Mouse (Mus musculus) urinary bladder, postnatal 25 days (tissue): ENCODE data around the gene Acvr1.

ENCODE experiments used
- DNase-seq: peaks from one replicate; pipeline ENCODE4 v3.0.0; 2022; ENCODE audit warnings: low spot score

Acvr1 gene

DNA sequence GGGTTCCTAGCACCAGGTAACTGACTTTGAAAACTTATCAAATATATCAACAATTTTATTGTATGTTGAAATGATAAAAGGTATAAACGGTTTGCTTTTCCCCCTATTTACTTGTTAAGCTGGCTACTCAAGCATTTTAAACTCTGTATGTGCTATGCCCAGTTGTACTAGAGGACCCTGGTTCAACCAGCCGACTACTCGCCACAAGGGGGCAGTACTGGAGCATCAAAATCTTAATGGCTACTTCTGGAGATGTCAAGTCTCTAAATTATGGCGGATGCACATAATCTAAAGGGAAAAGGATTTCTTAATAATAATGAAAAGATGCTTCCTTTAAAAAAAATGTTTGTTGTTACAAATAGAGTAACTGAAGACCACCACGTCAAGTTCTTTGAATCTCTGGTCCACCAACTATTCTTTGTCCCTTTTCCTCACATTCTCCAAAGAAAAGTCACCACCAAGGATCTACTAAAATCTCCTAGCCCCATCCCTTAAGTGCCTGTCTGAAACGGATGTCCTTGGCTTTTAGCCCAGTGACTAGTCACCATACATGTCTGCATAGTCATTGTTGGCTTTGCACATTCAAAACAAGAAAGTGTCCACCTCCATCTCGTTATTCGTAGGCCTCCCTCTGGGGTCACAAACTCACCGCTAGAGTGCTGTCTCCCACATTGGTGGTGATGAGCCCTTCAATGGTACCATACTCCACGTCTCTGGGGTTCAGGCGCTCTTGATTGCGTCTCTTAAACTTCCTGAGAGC lies 89.8 kb downstream of the Acvr1 start:
- peak; percentile 86 for DNase-seq

DNA sequence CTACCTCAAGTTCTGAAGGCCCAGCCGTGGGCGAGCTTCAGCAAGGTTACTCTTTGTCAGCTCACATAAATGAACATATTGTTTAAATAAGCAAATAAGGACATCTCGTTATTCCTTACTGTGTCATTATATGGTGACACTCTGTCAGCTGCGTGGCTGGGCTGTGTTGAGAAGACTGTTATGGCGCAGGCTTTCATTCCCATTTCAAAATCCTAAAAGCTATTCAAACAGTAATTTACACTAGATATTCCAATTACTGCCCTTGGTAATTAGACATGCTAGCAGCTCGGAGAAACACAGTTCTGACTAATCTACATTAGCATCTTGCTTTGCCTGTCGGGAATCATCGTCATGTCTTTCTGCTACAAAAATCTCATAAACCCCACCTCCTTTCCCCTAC lies 91.4 kb downstream of the Acvr1 start:
- no peak for DNase-seq

DNA sequence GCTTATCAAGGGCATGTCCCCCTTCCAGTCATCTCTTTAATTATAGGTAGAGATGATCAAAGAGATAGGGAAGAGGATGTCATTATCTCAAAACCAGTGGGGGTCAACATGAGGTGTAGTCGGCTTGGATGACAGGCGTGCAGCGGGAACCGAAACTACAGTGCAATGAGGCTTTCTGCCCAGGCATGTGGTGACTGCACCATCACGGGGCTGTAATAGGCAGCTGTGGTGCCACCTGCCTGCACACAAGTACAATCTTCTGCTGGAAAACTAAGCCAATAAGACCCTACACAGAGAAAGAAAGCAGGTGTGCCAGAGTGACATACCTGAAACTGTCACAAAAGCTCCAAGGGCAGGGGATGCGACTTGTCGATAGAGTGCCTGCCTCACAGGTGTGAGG lies 96.7 kb downstream of the Acvr1 start:
- no peak for DNase-seq

DNA sequence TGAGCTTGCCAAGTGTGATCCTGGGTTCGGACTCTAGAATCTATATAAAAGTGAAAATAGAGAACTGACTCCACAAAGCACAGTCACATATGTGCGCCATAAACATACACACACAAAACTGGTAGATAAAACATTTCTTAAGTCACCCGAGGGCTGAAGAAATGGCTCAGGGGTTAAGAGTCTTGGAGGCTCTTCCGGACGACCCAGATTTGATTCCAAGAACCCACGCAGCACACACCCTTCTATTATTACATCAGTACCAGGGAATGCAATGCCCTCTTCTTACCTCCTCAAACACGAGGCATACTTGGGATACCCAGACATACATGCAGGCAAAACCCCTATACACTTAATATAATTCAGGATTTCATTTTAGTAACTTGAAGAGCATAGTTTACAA lies 97.1 kb downstream of the Acvr1 start, which contains the start of gene Gm17409:
TSS of gene Gm17409 (plus strand) at position 301 of the 400 bp plus-strand sequence.
- DNase-seq: no peak

DNA sequence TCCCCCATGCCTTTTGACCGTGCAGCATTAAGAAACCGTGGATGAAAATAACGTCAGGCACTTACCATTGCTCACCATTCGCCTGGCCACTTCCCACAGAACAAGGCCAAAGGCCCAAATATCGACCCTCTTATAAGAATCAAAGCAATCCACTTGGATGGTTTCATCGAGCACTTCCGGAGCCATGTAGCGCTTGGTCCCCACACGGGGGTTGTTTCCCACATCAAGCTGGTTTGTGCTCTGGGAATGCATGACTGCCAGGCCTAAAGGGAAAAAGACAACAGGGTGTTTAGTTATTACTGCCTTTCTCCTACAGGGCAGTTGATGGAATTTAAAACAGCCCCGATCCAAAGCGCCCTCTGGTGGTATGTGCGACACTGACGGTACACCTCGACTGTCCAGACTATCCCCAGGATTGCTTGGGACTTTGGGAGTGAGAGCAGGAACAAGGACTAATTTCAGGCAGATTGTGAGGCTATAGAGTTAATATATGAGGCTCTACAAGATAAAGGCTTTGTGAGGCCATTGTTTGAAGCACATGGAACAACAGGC lies 108.1 kb downstream of the Acvr1 start:
- peak; percentile 28 for DNase-seq

DNA sequence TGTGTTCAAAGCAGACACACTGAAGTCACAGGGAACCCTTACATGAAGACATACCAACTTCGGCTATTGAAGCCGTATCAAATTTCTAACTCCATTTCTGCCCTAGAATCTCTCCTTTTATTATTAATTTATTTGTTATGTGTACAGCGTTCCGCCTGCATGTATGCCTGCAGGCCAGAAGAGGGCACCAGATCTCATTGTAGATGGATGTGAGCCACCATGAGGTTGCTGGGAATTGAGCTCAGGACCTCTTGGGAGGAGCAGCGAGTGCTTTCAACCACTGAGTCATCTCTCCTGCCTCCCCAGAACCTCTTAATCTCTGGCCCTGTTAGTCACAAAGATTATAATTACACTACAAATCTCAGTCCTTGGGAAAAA lies 109.5 kb downstream of the Acvr1 start:
- no peak for DNase-seq

DNA sequence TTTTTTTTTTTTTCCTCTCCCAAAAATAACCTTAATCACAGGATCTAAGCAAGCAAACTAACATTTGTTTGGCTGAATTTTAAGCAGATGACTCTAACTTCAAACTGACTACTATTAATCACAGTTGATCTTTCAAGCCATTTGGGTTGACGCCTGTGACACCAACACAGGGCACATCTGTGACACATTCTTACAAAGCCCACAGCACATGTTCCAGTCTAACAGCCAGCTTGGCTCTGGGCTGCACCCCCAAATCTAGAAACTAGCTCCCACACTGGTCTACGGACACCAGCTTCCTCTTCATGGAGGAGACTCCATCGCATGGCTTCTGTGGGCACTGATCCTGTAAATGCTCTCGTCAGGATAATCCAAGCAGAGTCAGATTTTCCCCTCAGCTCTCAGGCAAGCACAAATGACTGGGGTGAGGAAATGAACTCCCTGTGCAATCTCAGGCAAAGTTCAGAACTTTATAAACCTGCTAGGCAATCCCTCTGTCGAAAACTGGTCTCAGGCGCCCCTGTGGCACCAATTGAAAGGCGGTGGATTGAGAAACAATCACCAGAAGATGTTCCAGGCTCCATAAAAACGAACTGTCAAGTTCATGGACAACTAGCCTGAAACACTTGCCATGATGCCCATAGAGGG lies 110.0 kb downstream of the Acvr1 start:
- no peak for DNase-seq

DNA sequence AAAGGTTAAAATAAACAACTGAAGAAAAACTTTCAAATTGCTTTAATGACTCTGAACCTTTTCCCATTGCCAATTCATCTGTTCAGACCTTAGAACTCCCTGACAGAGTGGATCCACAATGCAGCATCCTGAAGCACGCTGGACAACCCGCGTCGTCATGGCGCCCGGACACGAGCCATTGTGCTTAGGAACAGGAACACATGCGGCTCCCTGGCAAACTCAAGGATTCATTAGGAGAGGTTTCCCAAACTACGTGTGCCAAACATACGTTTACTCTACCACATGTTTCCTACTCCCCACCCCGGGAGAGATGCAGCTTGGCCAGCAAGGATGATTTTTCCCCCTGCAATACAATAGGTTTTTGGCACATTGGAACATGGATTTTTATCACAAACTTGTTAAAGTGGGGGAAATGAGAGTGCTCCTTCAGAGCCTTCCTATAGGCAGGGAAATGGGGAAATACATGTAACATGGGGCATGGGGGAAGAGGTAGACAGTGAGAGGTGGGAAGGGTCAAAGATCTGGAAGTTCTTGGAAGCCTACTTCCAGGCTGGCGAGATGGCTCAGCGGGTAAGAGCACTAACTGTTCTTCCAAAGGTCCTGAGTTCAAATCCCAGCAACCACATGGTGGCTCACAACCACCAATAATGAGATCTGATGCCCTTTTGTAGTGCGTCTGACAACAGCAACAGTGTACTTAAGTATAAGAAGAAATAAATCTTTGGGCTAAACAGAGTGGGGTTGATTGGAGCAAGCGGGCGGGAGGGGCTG lies 112.7 kb downstream of the Acvr1 start:
- DNase-seq: no peak

DNA sequence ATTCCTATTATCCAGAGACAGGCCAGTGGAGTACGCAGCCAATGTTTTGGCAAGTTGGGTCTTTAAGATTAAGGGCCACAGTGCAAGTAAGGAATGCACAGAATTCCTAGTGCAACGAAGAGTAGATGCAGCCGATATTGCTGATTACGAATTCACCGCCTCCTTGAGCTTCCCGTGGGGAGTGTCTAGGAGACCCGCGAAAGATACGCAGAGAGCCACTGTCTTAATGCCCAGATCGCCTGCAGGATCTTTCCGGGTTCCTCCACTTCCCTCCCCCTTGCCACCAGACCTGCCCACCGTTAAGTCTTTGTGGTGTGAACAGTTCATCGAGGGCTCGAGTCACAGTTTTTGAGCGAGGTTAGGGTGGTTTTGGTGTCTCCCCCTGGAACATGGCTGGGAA lies 120.0 kb downstream of the Acvr1 start:
- no peak for DNase-seq

DNA sequence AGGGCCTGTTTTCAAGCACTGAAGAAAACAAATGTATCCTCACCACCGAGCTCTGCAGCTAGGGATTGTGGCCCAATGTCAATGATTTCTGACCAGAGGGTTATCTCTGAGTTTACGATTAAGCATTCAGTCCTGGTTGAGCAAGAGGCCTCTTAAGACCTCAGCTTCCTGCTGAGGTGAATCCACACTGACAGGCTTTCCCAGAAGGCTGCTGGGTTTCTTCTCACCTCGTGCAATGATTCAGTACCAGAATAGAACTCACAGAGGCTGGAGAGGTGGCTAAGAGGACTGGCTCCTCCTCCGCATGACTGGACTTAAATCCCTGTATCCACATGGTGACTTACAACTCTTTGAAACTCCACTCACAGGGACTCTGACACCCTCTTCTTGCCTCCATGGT lies 123.8 kb downstream of the Acvr1 start:
- no peak for DNase-seq

DNA sequence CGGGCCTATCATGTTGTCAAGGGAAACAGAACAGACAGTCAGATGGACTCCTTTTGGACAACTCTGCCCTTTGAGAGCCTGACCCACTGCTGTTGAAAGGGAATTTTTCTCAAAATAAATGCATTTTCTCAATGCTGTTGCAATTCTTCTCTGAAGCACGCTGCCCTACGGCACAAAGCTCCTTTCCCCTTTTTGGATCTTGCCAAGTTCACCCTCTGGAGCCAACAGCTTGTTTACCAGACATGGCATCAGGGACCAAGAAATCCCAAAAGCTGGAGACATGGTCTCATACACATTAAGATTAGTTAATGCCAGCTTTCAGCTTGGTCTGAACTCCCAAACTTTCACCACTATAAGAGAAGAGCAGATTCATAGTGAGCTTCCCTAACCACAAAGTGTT lies 130.0 kb downstream of the Acvr1 start:
- DNase-seq: no peak

DNA sequence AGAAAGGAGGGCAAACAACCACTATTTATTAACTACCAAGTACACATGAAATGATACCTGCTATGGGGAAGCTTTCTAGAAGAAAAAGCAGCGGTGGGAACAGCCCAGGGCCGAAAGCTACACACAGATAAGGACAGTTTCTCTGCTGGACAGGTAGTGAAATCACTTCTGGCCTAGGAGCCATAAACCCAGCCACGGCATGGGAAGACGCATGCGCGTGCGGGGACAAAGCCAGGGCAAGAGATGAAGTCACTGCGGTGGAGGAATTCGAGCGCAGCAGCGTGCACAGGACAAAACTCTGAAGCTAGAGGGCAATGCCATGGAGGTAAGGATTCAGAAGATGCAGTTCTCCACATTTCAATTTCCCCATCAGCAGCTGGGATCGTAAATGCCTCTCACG lies 131.4 kb downstream of the Acvr1 start:
- no peak for DNase-seq

DNA sequence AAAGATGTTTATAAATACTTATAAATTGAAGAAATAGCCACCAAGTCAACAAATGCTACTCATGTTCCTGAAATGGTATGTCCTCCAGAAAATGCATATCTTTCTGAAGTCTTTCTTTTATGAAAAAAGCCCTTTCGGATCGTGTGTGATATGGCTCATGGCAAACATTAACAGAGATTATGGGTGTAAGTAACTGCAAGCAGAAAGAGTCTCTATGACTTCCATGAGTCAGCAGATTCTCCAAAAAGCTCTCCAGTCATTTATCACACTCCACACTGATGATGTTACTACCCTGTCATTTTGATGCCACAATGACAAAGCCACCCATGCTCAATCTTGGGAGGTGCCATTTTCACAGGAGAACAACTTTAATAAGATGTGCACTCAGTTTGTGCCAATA lies 132.5 kb downstream of the Acvr1 start:
- DNase-seq: no peak

DNA sequence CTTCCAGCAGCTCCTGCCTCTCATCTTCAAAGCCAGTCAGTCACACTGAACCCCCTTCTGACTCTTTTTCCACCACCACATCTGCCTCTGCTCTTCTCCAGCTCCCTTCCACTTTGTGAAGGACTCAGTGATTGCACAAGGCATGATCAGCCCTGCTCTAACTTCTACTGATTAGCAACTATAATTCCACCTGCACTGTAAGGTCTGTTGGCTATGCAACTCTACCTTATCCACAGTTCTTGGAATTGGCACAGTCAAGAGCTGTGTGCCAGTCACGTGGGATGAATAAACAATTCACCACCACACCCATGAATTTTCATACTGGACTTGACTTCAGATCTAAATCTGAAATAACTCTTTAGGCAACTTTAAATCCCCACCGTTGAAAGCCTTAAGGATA lies 133.6 kb downstream of the Acvr1 start:
- no peak for DNase-seq

DNA sequence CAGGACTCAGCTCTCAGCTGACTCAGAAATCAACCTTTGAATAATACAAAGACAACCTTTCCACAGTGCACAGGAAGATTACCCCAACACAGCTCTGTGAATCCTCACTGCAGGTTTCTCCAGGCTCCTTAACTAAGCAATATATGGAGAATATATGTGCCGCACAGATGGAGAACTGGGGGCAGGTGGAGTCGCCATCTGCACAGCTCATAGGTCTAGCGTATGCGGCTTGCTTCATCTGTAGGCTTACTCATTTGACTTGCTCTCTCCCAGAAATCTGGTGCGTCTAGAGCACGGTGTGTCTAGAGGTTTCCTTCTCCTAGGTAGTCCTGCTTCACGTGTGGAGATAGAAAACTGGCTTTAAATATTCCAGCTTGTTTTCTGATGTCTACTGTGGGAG lies 134.7 kb downstream of the Acvr1 start:
- DNase-seq: no peak

DNA sequence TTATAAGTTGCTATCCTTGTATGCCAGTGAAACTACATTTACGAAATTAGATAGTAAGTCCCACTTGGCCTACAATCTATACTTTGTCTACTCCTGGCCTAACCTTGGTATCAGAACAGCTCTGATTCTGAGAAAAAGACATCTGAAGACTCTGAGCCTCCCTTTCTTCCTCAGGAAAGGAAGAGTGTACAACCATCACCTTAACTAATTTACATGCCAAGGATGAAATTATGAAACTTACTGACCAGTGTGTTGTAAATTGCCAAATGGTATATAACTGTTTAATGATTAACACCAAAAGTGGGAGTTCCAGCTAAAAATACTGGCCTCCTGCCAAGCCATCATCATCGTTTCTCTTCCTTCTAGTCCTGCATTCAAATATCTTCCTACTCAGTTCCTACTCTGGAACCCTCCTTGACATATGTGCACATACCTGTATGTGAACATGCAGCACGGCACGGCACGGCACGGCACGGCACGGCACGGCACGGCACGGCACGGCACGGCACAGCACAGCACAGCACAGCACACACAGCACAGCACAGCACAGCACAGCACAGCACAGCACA lies 141.4 kb downstream of the Acvr1 start:
- DNase-seq: no peak

DNA sequence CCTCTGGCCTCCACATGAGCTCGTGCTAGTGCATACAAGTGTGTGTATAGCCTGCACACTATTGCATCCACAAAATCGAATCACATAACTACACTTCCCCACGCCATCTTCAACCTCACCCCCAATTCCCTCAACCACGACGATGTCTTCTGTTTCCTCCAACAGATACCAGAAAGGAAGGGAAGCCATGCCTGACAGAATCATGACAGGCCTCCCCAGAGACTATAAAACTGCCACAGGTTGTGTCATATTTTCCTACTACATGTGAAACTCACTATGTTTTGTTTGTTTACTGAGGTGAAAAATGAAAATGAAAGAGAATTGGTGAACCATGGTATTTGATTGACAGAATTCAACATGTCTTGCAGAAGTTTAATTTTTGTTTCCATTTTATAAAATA lies 143.6 kb downstream of the Acvr1 start:
- DNase-seq: no peak

DNA sequence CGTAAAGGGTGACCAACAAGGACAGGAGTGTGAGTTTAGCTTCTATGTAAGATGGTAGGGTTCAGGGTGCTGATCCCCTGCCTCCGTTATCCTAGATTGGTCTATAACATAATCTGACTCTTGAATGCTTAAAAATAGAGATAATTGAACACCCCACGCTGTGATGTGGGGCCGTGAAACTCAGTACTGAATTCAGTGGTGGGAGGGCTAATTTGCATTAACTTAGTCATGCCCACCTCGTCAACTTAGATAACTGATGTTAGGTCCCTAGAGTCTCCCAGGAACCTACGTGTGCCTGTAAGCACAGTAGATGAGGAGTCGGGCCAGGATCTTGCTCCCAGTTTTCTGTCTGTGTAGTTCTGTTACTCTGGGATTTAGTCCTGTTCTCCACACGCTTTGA lies 147.4 kb downstream of the Acvr1 start:
- DNase-seq: no peak

DNA sequence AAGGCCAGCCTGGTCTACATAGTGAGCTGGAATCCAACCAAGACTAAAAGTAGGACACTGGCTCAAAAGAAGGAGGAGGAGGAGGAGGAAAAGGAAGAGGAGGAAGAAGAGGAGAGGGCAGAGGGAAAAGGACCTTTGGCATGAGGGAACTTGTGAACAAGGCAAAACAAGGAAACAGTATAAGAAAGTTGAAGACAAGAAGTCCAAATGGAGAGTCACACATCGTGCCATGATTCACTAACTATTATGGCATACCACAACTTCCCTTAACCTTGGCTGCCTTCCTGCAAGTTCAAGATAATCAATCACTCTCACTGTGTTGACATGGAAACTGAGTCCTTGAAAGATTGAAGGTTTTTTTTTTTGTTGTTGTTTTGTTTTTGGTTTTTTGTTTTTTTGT lies 148.8 kb downstream of the Acvr1 start:
- DNase-seq: no peak

DNA sequence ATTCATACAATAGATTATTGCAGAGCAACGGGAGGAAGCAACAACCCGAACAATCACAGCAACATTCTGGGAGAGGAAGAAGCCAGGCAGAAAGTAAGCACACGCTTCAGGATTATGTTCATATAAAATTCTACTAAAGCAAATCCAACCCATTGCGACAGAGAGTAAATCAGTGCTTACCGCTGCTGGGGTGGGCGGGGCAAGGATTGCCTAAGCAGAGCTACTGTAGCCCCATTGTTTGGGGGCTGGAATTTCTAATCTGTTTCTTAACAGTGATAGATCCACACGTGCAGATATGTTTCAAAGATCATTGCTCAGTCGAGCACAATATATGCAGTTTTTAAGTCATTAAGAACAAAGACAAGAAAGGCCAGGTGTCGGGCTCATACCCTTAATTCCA lies 149.3 kb downstream of the Acvr1 start:
- no peak for DNase-seq

DNA sequence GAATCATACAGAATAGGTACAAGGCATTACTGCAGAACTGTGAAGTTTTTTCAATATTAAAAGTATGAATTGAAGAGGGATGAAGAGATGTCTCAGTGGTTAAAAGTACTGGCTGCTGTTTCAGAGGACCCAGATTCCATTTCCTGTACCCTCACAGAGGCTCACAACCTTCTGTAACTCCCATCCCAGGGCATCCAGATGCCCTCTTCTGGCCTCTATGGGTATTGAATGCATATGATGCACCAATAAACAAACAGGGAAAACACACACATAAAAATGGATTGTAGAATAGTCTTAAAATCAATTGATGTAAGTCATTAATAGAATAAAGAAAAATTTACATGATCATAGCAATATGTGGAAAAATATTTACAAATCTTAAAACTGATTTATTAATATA lies 151.9 kb downstream of the Acvr1 start:
- DNase-seq: no peak

DNA sequence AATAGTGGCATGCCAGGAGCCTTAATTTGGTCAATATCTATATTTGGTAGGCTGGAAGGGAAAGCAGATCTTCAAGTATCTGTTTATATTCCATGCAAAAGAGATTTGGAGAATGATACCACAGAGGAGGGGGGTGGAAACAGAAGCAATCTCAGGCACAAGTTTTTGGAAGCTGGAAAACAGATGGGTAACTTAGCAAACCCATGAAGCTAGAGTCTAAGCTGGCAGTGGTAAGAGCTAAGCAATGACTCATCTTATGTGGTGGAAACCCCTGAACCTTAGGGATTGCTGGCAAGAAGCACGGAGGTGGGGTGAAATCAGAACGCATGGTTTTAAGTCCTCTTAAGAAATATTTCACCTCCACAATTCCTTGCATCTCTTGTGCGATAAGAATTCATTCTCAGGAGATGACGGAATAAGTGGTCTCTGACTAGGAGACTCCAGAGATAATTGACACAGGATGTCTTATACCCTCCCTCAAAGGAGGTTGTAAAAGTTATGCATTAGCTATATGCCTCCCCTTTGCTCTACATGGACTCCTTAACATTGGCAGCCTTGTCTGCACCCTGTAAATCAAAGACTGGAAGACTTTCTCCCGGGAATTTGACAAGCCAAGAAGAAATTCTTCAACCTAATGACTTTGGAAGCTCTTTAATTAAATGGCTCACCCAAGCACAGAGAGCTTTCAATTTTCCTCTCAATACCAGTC lies 157.9 kb downstream of the Acvr1 start:
- no peak for DNase-seq
